ENCODE assay signal across 28 mouse cellular contexts in genomic region chr8:48671318-48671717, GRCm38 (mm10).
DNase-seq lines count a peak whose midpoint lies in the region; ATAC-seq and TF ChIP-seq lines count a peak whose summit lies in the region.
"Had no signal": no experiment of that assay in that cellular context is flagged by ENCODE, and none has a peak within 500 bp of the region (broad histone marks: within the 10 kb centered on the region; RNA-seq: fewer than 3 reads in every experiment).

No protein-coding gene starts in this region.

- DNase-seq in forebrain, embryonic 14.5 days (ENCODE audit: low spot score) = peak; percentile 42
- no peak for DNase-seq in forebrain, embryonic 11.5 days (ENCODE audit: low spot score)
- no peak for DNase-seq in kidney, adult 18-20 months
- DNase-seq in brain, embryonic 14.5 days (ENCODE audit: low read depth) = peak; percentile 45
- DNase-seq in kidney, postnatal 14 days = peak; percentile 27
- no peak for DNase-seq in thymus, adult 18-20 months
- DNase-seq: adrenal gland, postnatal 14 days; cerebellum, adult 11-12 months; cerebellum, adult 9-11 months; embryo, embryonic 11 days; forebrain, postnatal 0 days; heart, postnatal 10 days; liver, postnatal 0 days; retina, postnatal 1 day; right cerebral cortex, postnatal 25 days; thymus, postnatal 36 days had no signal

- 0 out of 2 replicates have a peak, but pooled peaks have one; percentile 16 for ATAC-seq in forebrain, embryonic 14.5 days
- ATAC-seq in forebrain, embryonic 11.5 days (replicated peaks; ENCODE audit: low FRiP score) = no peak
- peak; percentile 28; the same call in 1 of the 2 replicates for ATAC-seq in kidney, embryonic 14.5 days (ENCODE audit: low FRiP score, low TSS enrichment)
- ATAC-seq: forebrain, postnatal 0 days; inflammation-experienced regulatory T-cells, adult 6 months; liver, embryonic 12.5 days; liver, postnatal 0 days; lung, postnatal 0 days; midbrain, embryonic 13.5 days; Patski had no signal

- H3K4me2 ChIP-seq in forebrain, embryonic 14.5 days (ENCODE audit: low read length) = no peak overlapping the region
- H3K4me2 ChIP-seq in forebrain, embryonic 11.5 days (ENCODE audit: low read depth, low read length, severe bottlenecking) = no peak overlapping the region
- no peak overlapping the region for H3K4me2 ChIP-seq in kidney, embryonic 14.5 days (replicated peaks; ENCODE audit: low read depth, low read length)
- H3K4me2 ChIP-seq: heart, embryonic 13.5 days; hindbrain, embryonic 15.5 days; liver, embryonic 12.5 days; midbrain, embryonic 13.5 days; neural tube, embryonic 15.5 days had no signal

- H3K27ac ChIP-seq in forebrain, embryonic 14.5 days (ENCODE audit: low read depth, low read length) = no peak overlapping the region
- H3K27ac ChIP-seq in forebrain, embryonic 11.5 days (ENCODE audit: low read depth, low read length) = no peak overlapping the region
- no peak overlapping the region for H3K27ac ChIP-seq in kidney, embryonic 14.5 days (ENCODE audit: low read depth, low read length)
- H3K27ac ChIP-seq: heart, embryonic 13.5 days; hindbrain, embryonic 10.5 days; hindbrain, embryonic 15.5 days; liver, embryonic 12.5 days; macrophage; midbrain, embryonic 13.5 days; neural tube, embryonic 15.5 days had no signal

- no peak overlapping the region for H3K9ac ChIP-seq in forebrain, embryonic 14.5 days (ENCODE audit: low read length)
- no peak overlapping the region for H3K9ac ChIP-seq in forebrain, embryonic 11.5 days (ENCODE audit: low read length)
- H3K9ac ChIP-seq in kidney, embryonic 14.5 days (ENCODE audit: low read depth, low read length) = no peak overlapping the region
- H3K9ac ChIP-seq: forebrain, postnatal 0 days; heart, embryonic 13.5 days; hindbrain, embryonic 15.5 days; liver, embryonic 12.5 days; liver, postnatal 0 days; midbrain, embryonic 13.5 days; neural tube, embryonic 15.5 days had no signal

- no peaks in the 10 kb centered on the region for H3K36me3 ChIP-seq in forebrain, embryonic 14.5 days (ENCODE audit: control insufficient read depth, insufficient read depth, low read length)
- H3K36me3 ChIP-seq in forebrain, embryonic 11.5 days (ENCODE audit: control insufficient read depth, insufficient read depth, low read length) = no peaks in the 10 kb centered on the region; the same call in 1 of the 2 replicates
- no peaks in the 10 kb centered on the region for H3K36me3 ChIP-seq in kidney, embryonic 14.5 days (ENCODE audit: control insufficient read depth, insufficient read depth, low read length)
- H3K36me3 ChIP-seq: heart, embryonic 13.5 days; hindbrain, embryonic 15.5 days; liver, embryonic 12.5 days; neural tube, embryonic 15.5 days had no signal

- TF ChIP-seq CTCF in brain, embryonic 14.5 days (IDR thresholded peaks at IDR 0.05; ENCODE audit: borderline replicate concordance, extremely low read depth, insufficient read depth, insufficient read length) = no peak

- 18% methylated on average over 4 of the region's 4 CpGs for WGBS in forebrain, embryonic 14.5 days
- WGBS in forebrain, embryonic 11.5 days = 68% methylated on average over 4 of the region's 4 CpGs
- WGBS in kidney, embryonic 14.5 days = 49% methylated on average over 4 of the region's 4 CpGs

- peaks cover 8% of the 10 kb centered on the region for H3K4me1 ChIP-seq in forebrain, embryonic 14.5 days (ENCODE audit: control insufficient read depth, insufficient read depth, low read length)
- peaks cover 4% of the 10 kb centered on the region; the same call in 1 of the 2 replicates for H3K4me1 ChIP-seq in forebrain, embryonic 11.5 days (replicated peaks; ENCODE audit: control insufficient read depth, insufficient read depth, low read length)
- peaks cover 5% of the 10 kb centered on the region; the same call in 1 of the 2 replicates for H3K4me1 ChIP-seq in kidney, embryonic 14.5 days (ENCODE audit: control insufficient read depth, insufficient read depth, low read length)
- H3K4me1 ChIP-seq: hindbrain, embryonic 10.5 days; hindbrain, embryonic 15.5 days; liver, embryonic 12.5 days had no signal

- H3K4me3 ChIP-seq in forebrain, embryonic 14.5 days (ENCODE audit: low read depth, low read length) = no peak overlapping the region
- H3K4me3 ChIP-seq in forebrain, embryonic 11.5 days (ENCODE audit: low read depth, low read length) = no peak overlapping the region
- H3K4me3 ChIP-seq in kidney, embryonic 14.5 days (ENCODE audit: low read length) = no peak overlapping the region
- H3K4me3 ChIP-seq: erythroblast, embryonic 14.5 days; heart, embryonic 13.5 days; hindbrain, embryonic 10.5 days; hindbrain, embryonic 15.5 days; liver, embryonic 12.5 days; midbrain, embryonic 13.5 days; neural tube, embryonic 15.5 days had no signal

- no peaks in the 10 kb centered on the region for H3K9me3 ChIP-seq in forebrain, embryonic 14.5 days (replicated peaks; ENCODE audit: control insufficient read depth, low read length)
- no peaks in the 10 kb centered on the region for H3K9me3 ChIP-seq in forebrain, embryonic 11.5 days (ENCODE audit: control insufficient read depth, low read length)
- no peaks in the 10 kb centered on the region for H3K9me3 ChIP-seq in kidney, embryonic 14.5 days (ENCODE audit: control insufficient read depth, low read length)
- H3K9me3 ChIP-seq: heart, embryonic 13.5 days; hindbrain, embryonic 10.5 days; hindbrain, embryonic 15.5 days; liver, embryonic 12.5 days; midbrain, embryonic 13.5 days; neural tube, embryonic 15.5 days had no signal

- TF ChIP-seq POLR2A in brain, embryonic 14.5 days (IDR thresholded peaks at IDR 0.05; ENCODE audit: borderline replicate concordance, extremely low read depth, insufficient read depth, insufficient read length, poor library complexity, severe bottlenecking) = no peak

- H3K27me3 ChIP-seq in forebrain, embryonic 14.5 days (replicated peaks; ENCODE audit: control insufficient read depth, insufficient read depth, low read length) = no peaks in the 10 kb centered on the region
- H3K27me3 ChIP-seq in forebrain, embryonic 11.5 days (ENCODE audit: control insufficient read depth, insufficient read depth, low read length) = no peaks in the 10 kb centered on the region
- H3K27me3 ChIP-seq in kidney, embryonic 14.5 days (ENCODE audit: control insufficient read depth, insufficient read depth, low read length) = no peaks in the 10 kb centered on the region
- H3K27me3 ChIP-seq: heart, embryonic 13.5 days; hindbrain, embryonic 15.5 days; liver, embryonic 12.5 days; midbrain, embryonic 13.5 days; neural tube, embryonic 15.5 days; Patski had no signal

Comparison
In these comparisons a context has a peak if more than half of its experiments do, and no peak if none do; other contexts are left out.
1. DNase-seq: peak in forebrain, embryonic 14.5 days (single experiment), brain, embryonic 14.5 days (single experiment) and kidney, postnatal 14 days (single experiment); none in forebrain, embryonic 11.5 days (single experiment), kidney, adult 18-20 months (single experiment) and thymus, adult 18-20 months (0 of 2).